In genomic region chr19:41323813-41324212, GRCm38 (mm10) we compare ENCODE assay signal across 25 mouse cellular contexts.
"Had no signal": no experiment of that assay in that cellular context is flagged by ENCODE, and none has a peak within 500 bp of the region (broad histone marks: within the 10 kb centered on the region; RNA-seq: fewer than 3 reads in every experiment).

No protein-coding gene starts in this region.

- H3K27ac ChIP-seq: left cerebral cortex, adult 2 months; limb, embryonic 10.5 days; limb, embryonic 12.5 days; limb, embryonic 13.5 days; limb, embryonic 15.5 days; liver, embryonic 12.5 days; liver, embryonic 13.5 days; liver, embryonic 14.5 days; liver, embryonic 15.5 days; lung, embryonic 15.5 days; midbrain, embryonic 10.5 days; midbrain, embryonic 12.5 days; midbrain, embryonic 13.5 days; midbrain, embryonic 15.5 days; neural tube, embryonic 12.5 days; neural tube, embryonic 13.5 days had no signal

- H3K4me2 ChIP-seq: limb, embryonic 12.5 days; limb, embryonic 13.5 days; limb, embryonic 15.5 days; liver, embryonic 11.5 days; liver, embryonic 12.5 days; liver, embryonic 13.5 days; liver, embryonic 15.5 days; lung, embryonic 14.5 days; lung, embryonic 15.5 days; midbrain, embryonic 11.5 days; midbrain, embryonic 12.5 days; midbrain, embryonic 13.5 days; midbrain, embryonic 15.5 days; neural tube, embryonic 12.5 days; neural tube, embryonic 13.5 days had no signal

- H3K27me3 ChIP-seq: limb, embryonic 13.5 days; limb, embryonic 15.5 days; liver, embryonic 12.5 days; liver, embryonic 13.5 days; liver, embryonic 15.5 days; lung, embryonic 15.5 days; megakaryocyte, embryonic 14.5 days; midbrain, embryonic 12.5 days; midbrain, embryonic 13.5 days; midbrain, embryonic 15.5 days; neural tube, embryonic 12.5 days; neural tube, embryonic 13.5 days had no signal

- H3K4me1 ChIP-seq: limb, embryonic 10.5 days; limb, embryonic 12.5 days; limb, embryonic 13.5 days; limb, embryonic 15.5 days; liver, embryonic 12.5 days; liver, embryonic 15.5 days; lung, embryonic 15.5 days; midbrain, embryonic 12.5 days; midbrain, embryonic 13.5 days; midbrain, embryonic 15.5 days; neural tube, embryonic 12.5 days; neural tube, embryonic 13.5 days had no signal

- H3K36me3 ChIP-seq: limb, embryonic 10.5 days; limb, embryonic 12.5 days; limb, embryonic 13.5 days; limb, embryonic 15.5 days; liver, embryonic 12.5 days; liver, embryonic 13.5 days; lung, embryonic 15.5 days; midbrain, embryonic 10.5 days; midbrain, embryonic 12.5 days; midbrain, embryonic 13.5 days; midbrain, embryonic 15.5 days; neural tube, embryonic 12.5 days; neural tube, embryonic 13.5 days had no signal

- H3K9ac ChIP-seq: limb, embryonic 12.5 days; limb, embryonic 13.5 days; limb, embryonic 15.5 days; liver, embryonic 12.5 days; liver, embryonic 13.5 days; liver, embryonic 14.5 days; liver, embryonic 15.5 days; liver, postnatal 0 days; lung, embryonic 14.5 days; lung, embryonic 15.5 days; midbrain, embryonic 12.5 days; midbrain, embryonic 13.5 days; midbrain, embryonic 15.5 days; neural tube, embryonic 12.5 days; neural tube, embryonic 13.5 days had no signal

- DNase-seq: left cerebral cortex, postnatal 4 days; liver, embryonic 13.5 days; liver, postnatal 0 days; lung, embryonic 14.5 days; lung, postnatal 4 days; midbrain, embryonic 14.5 days had no signal

- H3K9me3 ChIP-seq: limb, embryonic 10.5 days; limb, embryonic 12.5 days; limb, embryonic 13.5 days; limb, embryonic 15.5 days; liver, embryonic 12.5 days; liver, embryonic 13.5 days; liver, embryonic 15.5 days; lung, embryonic 15.5 days; megakaryocyte, embryonic 14.5 days; midbrain, embryonic 10.5 days; midbrain, embryonic 12.5 days; midbrain, embryonic 13.5 days; midbrain, embryonic 15.5 days; neural tube, embryonic 12.5 days; neural tube, embryonic 13.5 days had no signal

- H3K4me3 ChIP-seq: left cerebral cortex, adult 2 months; limb, embryonic 10.5 days; limb, embryonic 12.5 days; limb, embryonic 13.5 days; limb, embryonic 15.5 days; liver, embryonic 12.5 days; liver, embryonic 13.5 days; liver, embryonic 15.5 days; lung, embryonic 15.5 days; megakaryocyte, embryonic 14.5 days; midbrain, embryonic 10.5 days; midbrain, embryonic 12.5 days; midbrain, embryonic 13.5 days; midbrain, embryonic 15.5 days; myocyte; neural tube, embryonic 12.5 days; neural tube, embryonic 13.5 days had no signal
